Mouse (Mus musculus): ENCODE results near the gene Elmod2. TPM values are rescaled to one million over a fixed set of nuclear protein-coding genes. Genes with fewer than 3 reads are reported as not detected.

Elmod2 gene
- polyA plus RNA-seq, 1 experiment: 4.1 TPM

GRCm38 (mm10) chr8:83342693-83343092, 10.4 kb upstream of the Elmod2 start:
- Histone ChIP-seq H3K27ac (ENCODE audit: insufficient read depth, low read depth, low read length) (no peak overlapping the region), H3K36me3 (ENCODE audit: control insufficient read depth, insufficient read depth, low read length) (no peaks in the 10 kb centered on the region), H3K4me1 (ENCODE audit: control insufficient read depth, insufficient read depth, low read length) (no peaks in the 10 kb centered on the region), H3K4me3 (ENCODE audit: insufficient read depth, low read depth, low read length) (no peak overlapping the region), H3K27me3 (replicated peaks; ENCODE audit: control insufficient read depth, insufficient read depth, low read length) (no peaks in the 10 kb centered on the region; the same call in 1 of the 2 replicates)
- no peak for TF ChIP-seq POLR2A (IDR thresholded peaks at IDR 0.05; ENCODE audit: low read depth, low read length)
- TF ChIP-seq CTCF (conservative IDR thresholded peaks at IDR 0.05; ENCODE audit: insufficient read depth, insufficient read length, low read depth, low read length): peak; percentile 21; the same call in 1 of the 2 replicates
- DNase-seq: peak; percentile 31

GRCm38 (mm10) chr8:83342076-83342475, 9.8 kb upstream of the Elmod2 start:
- no peak overlapping the region for H3K27ac ChIP-seq (ENCODE audit: insufficient read depth, low read depth, low read length)
- no peaks in the 10 kb centered on the region for H3K36me3 ChIP-seq (ENCODE audit: control insufficient read depth, insufficient read depth, low read length)
- WGBS: 83% methylated on average over 3 of the region's 3 CpGs
- no peaks in the 10 kb centered on the region for H3K27me3 ChIP-seq (replicated peaks; ENCODE audit: control insufficient read depth, insufficient read depth, low read length)
- no peaks in the 10 kb centered on the region for H3K4me1 ChIP-seq (ENCODE audit: control insufficient read depth, insufficient read depth, low read length)
- no peak overlapping the region for H3K4me3 ChIP-seq (ENCODE audit: insufficient read depth, low read depth, low read length)
- no peak for TF ChIP-seq CTCF (conservative IDR thresholded peaks at IDR 0.05; ENCODE audit: insufficient read depth, insufficient read length, low read depth, low read length)
- no peak for TF ChIP-seq POLR2A (IDR thresholded peaks at IDR 0.05; ENCODE audit: low read depth, low read length)
- no peak for DNase-seq

GRCm38 (mm10) chr8:83332864-83333263, 578 bp upstream of the Elmod2 start:
- WGBS: 15% methylated on average over 7 of the region's 7 CpGs

GRCm38 (mm10) chr8:83331567-83331898, 753 bp downstream of the Elmod2 start:
- peak overlapping the region; percentile 99 for H3K4me3 ChIP-seq (ENCODE audit: insufficient read depth, low read depth, low read length)
- no peaks in the 10 kb centered on the region for H3K36me3 ChIP-seq (ENCODE audit: control insufficient read depth, insufficient read depth, low read length)
- DNase-seq: peak; percentile 14
- 13% methylated on average over 7 of the region's 7 CpGs for WGBS
- peaks cover 5% of the 10 kb centered on the region; the same call in 1 of the 2 replicates for H3K4me1 ChIP-seq (ENCODE audit: control insufficient read depth, insufficient read depth, low read length)
- TF ChIP-seq CTCF (conservative IDR thresholded peaks at IDR 0.05; ENCODE audit: insufficient read depth, insufficient read length, low read depth, low read length) (no peak), POLR2A (IDR thresholded peaks at IDR 0.05; ENCODE audit: low read depth, low read length) (no peak)
- no peaks in the 10 kb centered on the region for H3K27me3 ChIP-seq (replicated peaks; ENCODE audit: control insufficient read depth, insufficient read depth, low read length)
- no peak overlapping the region for H3K27ac ChIP-seq (ENCODE audit: insufficient read depth, low read depth, low read length)

More at GRCm38 (mm10) chr8:83332864-83333263, 578 bp upstream of the Elmod2 start:
- H3K4me1 ChIP-seq (ENCODE audit: control insufficient read depth, insufficient read depth, low read length): peaks cover 5% of the 10 kb centered on the region; the same call in 1 of the 2 replicates
- H3K27ac ChIP-seq (ENCODE audit: insufficient read depth, low read depth, low read length): peak overlapping the region; percentile 72; the same call in 1 of the 2 replicates
- H3K4me3 ChIP-seq (ENCODE audit: insufficient read depth, low read depth, low read length): peak overlapping the region; percentile 48
- H3K36me3 ChIP-seq (ENCODE audit: control insufficient read depth, insufficient read depth, low read length): no peaks in the 10 kb centered on the region
- no peak for TF ChIP-seq CTCF (conservative IDR thresholded peaks at IDR 0.05; ENCODE audit: insufficient read depth, insufficient read length, low read depth, low read length)
- TF ChIP-seq POLR2A (IDR thresholded peaks at IDR 0.05; ENCODE audit: low read depth, low read length): no peak
- no peaks in the 10 kb centered on the region for H3K27me3 ChIP-seq (replicated peaks; ENCODE audit: control insufficient read depth, insufficient read depth, low read length)
- DNase-seq: no peak

GRCm38 (mm10) chr8:83327889-83328288, 4.4 kb downstream of the Elmod2 start:
- WGBS: 91% methylated on average over 5 of the region's 5 CpGs
- no peak overlapping the region for H3K4me3 ChIP-seq (ENCODE audit: insufficient read depth, low read depth, low read length)

GRCm38 (mm10) chr8:83323056-83323455, 9.2 kb downstream of the Elmod2 start:
- Histone ChIP-seq H3K36me3 (ENCODE audit: control insufficient read depth, insufficient read depth, low read length) (no peaks in the 10 kb centered on the region; the same call in 1 of the 2 replicates), H3K27me3 (replicated peaks; ENCODE audit: control insufficient read depth, insufficient read depth, low read length) (no peaks in the 10 kb centered on the region), H3K4me3 (ENCODE audit: insufficient read depth, low read depth, low read length) (no peak overlapping the region), H3K4me1 (ENCODE audit: control insufficient read depth, insufficient read depth, low read length) (no peaks in the 10 kb centered on the region), H3K27ac (ENCODE audit: insufficient read depth, low read depth, low read length) (no peak overlapping the region)
- no peak for DNase-seq
- 93% methylated on average over 2 of the region's 2 CpGs for WGBS
- TF ChIP-seq POLR2A (IDR thresholded peaks at IDR 0.05; ENCODE audit: low read depth, low read length) (no peak), CTCF (conservative IDR thresholded peaks at IDR 0.05; ENCODE audit: insufficient read depth, insufficient read length, low read depth, low read length) (no peak)

More at GRCm38 (mm10) chr8:83327889-83328288, 4.4 kb downstream of the Elmod2 start:
- Histone ChIP-seq H3K36me3 (ENCODE audit: control insufficient read depth, insufficient read depth, low read length) (no peaks in the 10 kb centered on the region), H3K27me3 (replicated peaks; ENCODE audit: control insufficient read depth, insufficient read depth, low read length) (no peaks in the 10 kb centered on the region), H3K4me1 (ENCODE audit: control insufficient read depth, insufficient read depth, low read length) (peaks cover 3% of the 10 kb centered on the region; the same call in 1 of the 2 replicates), H3K27ac (ENCODE audit: insufficient read depth, low read depth, low read length) (no peak overlapping the region)
- no peak for DNase-seq
- TF ChIP-seq CTCF (conservative IDR thresholded peaks at IDR 0.05; ENCODE audit: insufficient read depth, insufficient read length, low read depth, low read length) (no peak), POLR2A (IDR thresholded peaks at IDR 0.05; ENCODE audit: low read depth, low read length) (no peak)

GRCm38 (mm10) chr8:83322374-83322773, 9.9 kb downstream of the Elmod2 start:
- 94% methylated on average over 6 of the region's 6 CpGs for WGBS
- no peaks in the 10 kb centered on the region for H3K4me1 ChIP-seq (ENCODE audit: control insufficient read depth, insufficient read depth, low read length)

More at GRCm38 (mm10) chr8:83322374-83322773, 9.9 kb downstream of the Elmod2 start:
- DNase-seq: no peak
- Histone ChIP-seq H3K27ac (ENCODE audit: insufficient read depth, low read depth, low read length) (no peak overlapping the region), H3K36me3 (ENCODE audit: control insufficient read depth, insufficient read depth, low read length) (no peaks in the 10 kb centered on the region; the same call in 1 of the 2 replicates), H3K4me3 (ENCODE audit: insufficient read depth, low read depth, low read length) (no peak overlapping the region), H3K27me3 (replicated peaks; ENCODE audit: control insufficient read depth, insufficient read depth, low read length) (no peaks in the 10 kb centered on the region)
- no peak for TF ChIP-seq POLR2A (IDR thresholded peaks at IDR 0.05; ENCODE audit: low read depth, low read length)
- TF ChIP-seq CTCF (conservative IDR thresholded peaks at IDR 0.05; ENCODE audit: insufficient read depth, insufficient read length, low read depth, low read length): no peak

Data from kidney, adult 2 months (tissue).